Comparison of ENCODE assay signal across 9 mouse cellular contexts in the genomic region with DNA sequence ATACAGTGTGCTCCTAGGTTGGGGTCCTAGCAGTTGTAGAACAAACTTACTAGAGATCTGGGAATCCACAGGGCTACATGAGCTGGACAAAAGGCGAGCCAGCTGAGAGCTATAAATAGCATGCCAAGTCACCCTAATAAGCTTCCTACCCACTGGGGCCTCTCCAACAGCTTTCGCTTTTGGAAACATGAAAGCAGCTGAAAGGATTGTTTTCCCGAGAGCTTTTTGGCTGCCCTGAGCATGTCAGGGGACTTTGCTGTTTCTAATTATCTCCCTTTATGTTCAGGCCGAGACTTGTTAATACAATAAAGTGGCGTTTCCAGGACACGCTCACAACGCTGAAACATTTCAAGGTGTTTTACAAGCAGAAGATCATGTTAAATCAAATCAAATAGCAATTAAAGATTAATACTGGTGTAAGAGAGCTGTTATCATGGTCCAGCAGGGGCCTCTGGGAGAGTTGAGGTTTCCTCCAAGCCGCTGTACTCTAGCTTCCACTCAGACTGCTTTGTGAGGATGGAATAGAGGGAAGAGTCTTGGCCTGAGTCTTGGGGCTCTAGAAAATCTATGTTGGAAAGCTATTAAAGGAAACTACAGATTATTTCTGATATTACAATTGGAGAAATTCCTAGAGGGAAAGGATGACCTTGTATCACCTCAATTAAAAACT.
A peak's percentile ranks its signal among the peaks of the same experiment; 100 is the strongest.
DNase-seq lines count a peak whose midpoint lies in the region; ATAC-seq lines count a peak whose summit lies in the region.
"Had no signal": no experiment of that assay in that cellular context is flagged by ENCODE, and none has a peak within 500 bp of the region (broad histone marks: within the 10 kb centered on the region; RNA-seq: fewer than 3 reads in every experiment).

No protein-coding gene starts in this region.

- H3K36me3 ChIP-seq in hindbrain, embryonic 13.5 days = no peaks in the 10 kb centered on the region

- H3K27ac ChIP-seq in hindbrain, embryonic 13.5 days = peak overlapping the region; percentile 18; the same call in 1 of the 2 replicates

- H3K27me3 ChIP-seq in hindbrain, embryonic 13.5 days = no peaks in the 10 kb centered on the region
- H3K27me3 ChIP-seq: CH12.LX had no signal

- ATAC-seq in common myeloid progenitor, adult 5-6 weeks (replicated peaks; ENCODE audit: low read depth, poor library complexity, severe bottlenecking) = 0 out of 2 replicates have a peak, but pooled peaks have one; percentile 29
- ATAC-seq in hindbrain, embryonic 13.5 days (ENCODE audit: low FRiP score) = 0 out of 2 replicates have a peak, but pooled peaks have one; percentile 71
- ATAC-seq in megakaryocyte progenitor cell, adult 5-6 weeks (replicated peaks; ENCODE audit: poor library complexity) = no peak

- H3K4me1 ChIP-seq in hindbrain, embryonic 13.5 days (replicated peaks) = peaks cover 7% of the 10 kb centered on the region

- H3K9me3 ChIP-seq in hindbrain, embryonic 13.5 days = no peaks in the 10 kb centered on the region

- DNase-seq in kidney, postnatal 14 days = peak; percentile 2
- DNase-seq in kidney, adult 18-20 months = no peak
- DNase-seq in gastrocnemius, adult 8-10 months (ENCODE audit: low spot score in 2 of 2) = peak; percentile 12 to 32
- DNase-seq in lung, postnatal 4 days = peak; percentile 11 to 26
- DNase-seq in telencephalon, adult 2 months (ENCODE audit: low read depth, low spot score) = peak; percentile 36

- no peak overlapping the region for H3K9ac ChIP-seq in hindbrain, embryonic 13.5 days

- H3K4me3 ChIP-seq in hindbrain, embryonic 13.5 days = no peak overlapping the region

- WGBS in hindbrain, embryonic 13.5 days = 15% methylated on average over 8 of the region's 8 CpGs

- no peak overlapping the region for H3K4me2 ChIP-seq in hindbrain, embryonic 13.5 days
